Mouse (Mus musculus) frontal cortex, postnatal 25 days (tissue): ENCODE data around the gene Hcls1.

Source experiments
- DNase-seq, 2 experiments: peaks; one replicate each; pipeline ENCODE4 v3.0.0; 2022; ENCODE audit warnings: low spot score in 2 of 2

Hcls1 gene

DNA sequence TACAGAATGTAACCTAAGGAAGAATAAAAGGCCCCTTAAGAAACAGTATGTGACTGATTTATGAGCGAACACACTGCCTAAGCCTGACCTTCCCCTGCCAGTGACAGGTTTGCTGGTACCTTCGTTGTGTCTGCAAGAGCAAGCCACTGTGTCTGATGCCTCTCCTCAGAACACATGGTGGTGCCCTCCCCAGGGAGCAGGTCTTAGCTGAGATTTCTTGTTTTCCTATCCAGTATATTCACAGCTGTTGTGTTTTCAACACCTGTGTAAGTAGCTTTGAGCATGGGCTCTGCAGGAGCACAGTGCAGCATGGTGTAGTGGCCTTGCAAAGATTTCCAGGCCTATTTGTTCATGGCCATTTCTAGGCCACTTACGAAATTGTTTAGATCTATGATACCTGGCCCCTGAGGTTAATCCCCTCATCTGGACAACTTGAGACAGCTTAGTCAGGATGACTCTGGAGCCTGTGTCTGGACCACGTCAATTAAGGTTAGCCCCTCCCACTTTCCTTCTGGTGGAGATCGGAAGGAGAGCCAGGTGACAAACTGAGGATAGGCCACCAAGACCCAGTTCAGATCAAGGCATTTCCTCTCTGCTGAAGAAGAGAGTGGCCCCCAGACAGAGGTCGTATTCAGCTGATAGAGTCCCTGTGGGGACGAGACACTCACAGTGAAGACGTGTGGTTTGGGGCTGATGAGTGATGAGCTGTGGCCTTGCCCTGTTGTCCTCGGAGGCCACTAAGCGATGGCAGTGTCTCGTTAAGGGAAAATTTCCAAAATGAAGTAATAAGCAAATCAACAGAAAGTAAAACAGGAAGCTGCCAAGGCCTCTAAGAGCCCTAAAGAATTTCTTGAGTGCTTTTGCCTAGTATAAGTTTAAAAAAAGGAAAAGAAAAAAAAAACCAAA lies 4.3 kb upstream of the Hcls1 start:
- DNase-seq, result no peak

DNA sequence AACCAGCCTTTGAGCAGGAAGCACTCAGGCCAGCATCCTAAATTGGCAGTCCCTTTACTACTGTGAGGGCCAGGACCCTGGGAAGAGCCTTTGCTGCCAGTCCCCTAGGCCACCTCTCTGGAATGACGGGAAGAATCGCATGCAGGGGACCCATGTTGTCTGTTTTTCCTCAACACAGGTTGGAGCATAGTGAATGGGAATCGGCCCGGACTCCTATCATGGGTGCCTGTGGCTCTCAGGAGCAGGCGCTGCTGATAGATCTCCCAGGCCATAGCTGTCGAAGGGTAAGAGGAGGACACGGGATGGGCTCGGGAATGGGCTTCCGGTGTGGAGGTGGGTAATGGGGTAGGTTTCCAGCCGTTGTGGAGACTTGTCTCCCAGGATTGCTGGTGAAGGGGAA lies 3.4 kb upstream of the Hcls1 start:
- no peak for DNase-seq

DNA sequence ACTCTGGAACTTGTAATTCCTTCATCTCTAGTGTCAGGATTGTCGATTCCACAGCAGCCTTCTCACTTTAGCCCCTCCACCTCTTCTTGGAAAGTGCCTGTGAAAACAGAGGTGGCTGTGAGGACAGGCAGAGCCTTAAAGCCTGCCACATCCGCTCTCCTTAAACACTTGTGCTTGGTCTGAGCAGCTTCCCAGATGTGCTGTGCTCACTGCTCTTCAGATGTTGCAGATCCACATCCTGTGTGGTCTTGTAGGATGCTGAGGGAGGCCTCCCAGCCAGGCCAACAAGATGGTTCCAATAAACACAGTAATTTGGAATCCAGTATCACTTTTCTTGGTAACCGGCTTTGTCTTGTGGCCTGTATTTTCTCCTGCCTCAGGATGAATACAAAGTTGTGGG lies 2.8 kb upstream of the Hcls1 start:
- no peak for DNase-seq

DNA sequence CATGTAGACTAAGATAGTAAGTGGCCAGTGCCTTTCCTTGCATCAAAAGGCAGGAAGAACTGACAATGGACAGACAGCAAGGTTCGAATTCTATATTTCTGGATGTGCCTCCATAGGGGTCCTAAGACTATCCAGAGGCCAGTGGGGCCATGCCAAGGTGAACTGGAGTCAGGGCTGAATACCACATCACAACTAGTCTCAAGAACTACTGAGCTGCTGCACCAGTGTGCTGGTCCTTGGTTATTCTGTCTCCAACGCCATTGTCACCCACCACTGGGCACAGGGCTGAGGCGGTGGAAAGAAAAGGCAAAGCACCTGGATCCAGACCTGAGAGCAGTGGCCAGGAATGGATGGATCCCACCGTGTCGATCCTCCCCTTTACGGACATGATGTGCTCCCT lies 2.2 kb upstream of the Hcls1 start:
- DNase-seq, result no peak

DNA sequence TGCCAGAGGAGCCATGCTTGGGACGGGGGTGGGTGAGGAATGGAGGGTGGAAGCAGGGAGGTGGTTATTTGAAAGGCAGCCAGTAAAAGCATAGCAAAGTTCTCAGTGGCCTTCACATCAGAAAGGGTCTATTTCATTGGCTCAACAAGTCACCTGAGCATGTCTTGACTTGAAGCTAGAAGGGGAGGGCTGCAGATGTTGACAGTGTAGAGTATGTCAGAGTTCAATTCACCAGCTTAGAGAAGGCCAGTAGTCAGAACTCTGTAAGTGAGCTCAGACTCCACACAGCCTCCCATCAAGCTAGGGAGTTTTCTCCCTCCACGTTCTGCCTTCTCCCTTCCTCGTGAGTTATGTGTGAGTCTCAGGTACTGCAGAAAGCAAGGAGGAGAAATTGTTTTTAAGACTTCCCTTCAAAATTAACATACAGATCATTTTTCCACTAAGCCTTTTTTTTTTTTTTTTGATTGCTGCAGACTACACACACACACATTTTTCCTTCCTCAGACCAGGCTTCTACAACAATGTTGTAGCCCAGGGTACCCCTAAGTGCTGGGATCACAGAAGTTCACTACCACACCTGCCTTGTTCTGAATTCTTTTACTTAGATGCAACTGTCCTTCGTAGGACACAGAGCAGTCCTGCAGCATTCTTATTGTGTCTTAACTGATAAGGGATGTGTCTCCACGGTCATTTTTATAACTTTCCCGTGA lies 497 bp upstream of the Hcls1 start:
- no peak for DNase-seq

DNA sequence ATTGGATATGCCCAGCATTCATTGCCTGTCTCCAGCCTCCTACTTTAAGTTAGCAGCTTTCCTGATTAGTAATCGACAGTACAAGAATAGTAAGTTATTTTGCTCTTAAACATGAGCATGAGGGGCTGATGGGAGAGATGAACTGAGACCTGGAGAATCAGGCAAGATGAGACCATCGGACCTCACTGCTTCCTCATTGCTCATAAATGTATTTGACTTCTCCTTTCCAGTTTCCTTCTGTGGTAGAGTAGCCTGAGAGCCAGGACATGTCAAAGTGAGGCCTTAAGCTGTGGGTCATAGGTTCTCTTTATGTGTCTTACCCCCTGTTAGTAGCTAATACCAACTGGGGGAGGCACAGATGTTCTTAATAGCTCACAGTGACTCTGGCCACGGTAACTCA lies 1.0 kb downstream of the Hcls1 start:
- DNase-seq, result no peak

DNA sequence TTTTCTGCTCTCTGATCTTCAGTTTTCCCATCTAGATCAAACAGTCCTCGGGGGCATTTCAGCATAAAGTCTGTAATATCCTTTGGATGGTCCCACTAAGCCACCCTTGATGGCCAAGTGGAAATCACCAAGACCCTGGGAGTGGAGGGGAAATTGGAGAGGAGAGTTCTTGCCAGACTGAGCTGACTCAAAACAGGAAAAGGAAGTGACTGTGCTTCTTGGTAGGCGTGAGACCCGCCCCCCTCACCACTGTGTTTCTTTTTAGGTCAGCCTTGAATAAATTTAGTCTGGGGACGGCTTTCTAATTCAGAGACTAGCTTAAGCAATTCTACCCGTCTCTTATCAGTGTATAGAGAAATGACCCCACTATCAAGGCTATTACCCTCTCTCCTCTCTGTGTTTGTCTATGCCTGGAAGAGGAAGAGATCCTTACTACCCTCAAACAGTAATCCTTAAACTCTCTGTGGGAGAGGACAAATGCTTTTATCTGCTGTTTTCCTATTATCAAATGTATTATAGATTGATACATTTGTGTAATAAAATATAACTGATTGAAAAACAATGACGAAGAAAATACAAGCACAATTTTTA lies 6.4 kb downstream of the Hcls1 start:
- no peak for DNase-seq

DNA sequence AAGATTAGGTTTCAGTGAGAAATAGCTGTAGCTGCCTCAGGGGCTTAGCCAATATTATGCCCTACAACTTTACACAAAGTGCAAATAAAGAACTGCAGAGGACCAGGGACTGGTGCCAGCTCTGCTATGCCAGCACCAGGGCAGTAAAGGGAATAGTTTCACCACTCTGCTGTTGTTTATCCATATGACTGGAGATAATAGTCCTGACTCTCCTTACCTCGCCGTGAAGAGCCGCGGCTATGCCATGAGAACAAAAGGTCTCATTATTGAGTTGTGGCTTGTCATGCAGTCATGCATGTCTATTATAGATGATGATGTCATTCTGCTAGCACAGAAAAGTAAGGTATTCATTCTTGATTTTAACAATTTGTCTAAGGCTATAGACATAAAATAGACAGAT lies 7.1 kb downstream of the Hcls1 start:
- DNase-seq, result no peak

DNA sequence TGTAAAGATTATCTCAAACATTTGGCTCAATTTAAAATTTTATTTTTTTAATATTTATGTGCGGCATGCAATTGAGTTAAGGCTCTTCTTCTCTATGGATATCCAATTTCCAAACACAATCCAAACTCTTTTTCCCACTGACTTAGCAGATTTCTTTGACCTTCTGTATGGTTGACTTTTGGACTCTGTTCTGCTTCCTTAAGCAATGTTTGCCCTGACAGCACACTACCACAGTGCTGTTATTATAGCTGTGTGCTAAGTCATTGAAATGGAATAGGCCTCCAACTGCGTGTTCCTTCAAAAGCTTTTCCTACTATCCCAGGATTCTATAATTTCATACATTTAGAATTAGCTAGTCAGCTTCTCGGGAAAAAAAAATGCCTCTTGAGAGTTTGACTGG lies 8.8 kb downstream of the Hcls1 start:
- no peak for DNase-seq

DNA sequence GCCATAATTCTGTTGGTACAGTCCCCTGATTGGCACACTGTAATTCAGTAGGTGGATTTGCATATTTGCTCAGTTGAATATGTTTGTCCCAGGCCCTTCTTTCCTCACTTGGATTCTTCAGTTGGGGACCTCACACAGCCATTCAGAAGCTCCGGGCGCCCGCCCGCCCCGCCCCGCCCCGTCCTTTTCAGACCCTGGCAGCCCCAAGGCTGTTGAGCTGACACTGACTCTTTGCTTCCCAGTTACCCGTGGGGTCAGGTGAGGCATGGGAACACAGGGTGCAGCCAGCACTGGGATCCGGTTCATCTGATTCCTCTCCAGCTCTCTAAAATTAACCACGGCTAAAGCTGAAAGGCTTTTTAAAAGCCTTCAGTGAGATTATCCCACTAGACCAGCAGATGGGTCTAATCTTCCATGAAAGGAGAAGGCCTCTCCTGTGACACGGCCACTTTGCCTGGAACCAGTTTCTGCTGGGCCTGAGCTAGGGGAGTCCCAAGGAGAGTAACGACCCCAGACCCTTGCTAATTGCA lies 10.2 kb downstream of the Hcls1 start:
- no peak for DNase-seq

DNA sequence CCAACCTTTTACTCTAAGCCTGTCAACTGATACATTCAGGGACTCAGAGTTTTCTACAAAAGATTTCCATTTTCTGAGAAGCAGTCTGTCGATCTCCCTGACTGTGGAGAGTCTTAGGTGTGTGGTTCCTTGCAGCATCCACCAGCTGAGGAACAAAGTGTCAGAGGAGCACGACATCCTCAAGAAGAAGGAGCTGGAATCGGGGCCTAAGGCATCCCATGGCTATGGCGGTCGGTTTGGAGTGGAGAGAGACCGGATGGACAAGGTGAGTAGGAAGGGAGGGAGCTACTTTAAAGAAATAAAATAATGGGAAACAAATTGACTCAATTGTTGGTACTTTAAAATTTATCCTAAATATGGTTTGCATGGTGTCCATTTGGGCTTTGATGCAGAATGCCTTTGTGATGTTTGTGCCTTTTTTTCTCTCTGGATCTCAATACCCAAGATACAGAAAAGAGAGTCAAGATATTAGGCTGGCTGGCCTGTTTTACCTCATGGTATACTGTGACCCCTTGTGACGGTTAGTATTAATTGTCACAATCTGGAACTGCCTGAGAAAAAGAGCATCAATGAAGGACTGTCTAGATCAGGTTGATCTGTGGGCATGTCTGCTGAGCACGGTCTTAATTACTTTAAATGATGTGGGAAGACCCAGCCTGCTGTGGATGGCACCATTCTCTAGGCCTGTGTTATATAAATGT lies 11.8 kb downstream of the Hcls1 start:
- DNase-seq, result no peak

DNA sequence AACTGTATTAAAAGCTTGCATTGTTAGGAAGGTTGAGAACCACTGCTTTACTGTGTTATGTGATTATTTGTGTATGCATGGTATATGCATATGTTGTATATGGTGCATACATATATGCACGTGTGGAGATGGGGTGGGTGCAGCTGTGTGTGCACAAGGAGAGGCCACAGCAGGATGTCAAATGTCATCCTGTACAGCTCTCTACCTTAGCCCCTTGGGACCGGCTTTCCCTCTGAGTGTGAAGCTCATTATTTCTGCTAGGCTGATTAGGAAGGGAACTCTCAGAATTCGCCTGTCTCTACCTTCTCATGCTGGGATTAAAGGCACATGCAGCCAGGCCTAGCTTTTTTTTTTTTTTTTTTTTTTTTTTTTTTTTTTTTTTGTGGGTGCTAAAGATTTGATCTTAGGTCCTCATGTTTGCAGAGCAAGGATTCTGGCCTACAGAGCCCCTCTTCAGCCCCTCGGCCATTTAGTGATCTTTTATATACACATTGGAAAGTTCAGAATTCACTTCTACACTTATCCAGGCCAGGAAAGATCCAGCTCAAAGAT lies 12.9 kb downstream of the Hcls1 start:
- DNase-seq, result no peak

DNA sequence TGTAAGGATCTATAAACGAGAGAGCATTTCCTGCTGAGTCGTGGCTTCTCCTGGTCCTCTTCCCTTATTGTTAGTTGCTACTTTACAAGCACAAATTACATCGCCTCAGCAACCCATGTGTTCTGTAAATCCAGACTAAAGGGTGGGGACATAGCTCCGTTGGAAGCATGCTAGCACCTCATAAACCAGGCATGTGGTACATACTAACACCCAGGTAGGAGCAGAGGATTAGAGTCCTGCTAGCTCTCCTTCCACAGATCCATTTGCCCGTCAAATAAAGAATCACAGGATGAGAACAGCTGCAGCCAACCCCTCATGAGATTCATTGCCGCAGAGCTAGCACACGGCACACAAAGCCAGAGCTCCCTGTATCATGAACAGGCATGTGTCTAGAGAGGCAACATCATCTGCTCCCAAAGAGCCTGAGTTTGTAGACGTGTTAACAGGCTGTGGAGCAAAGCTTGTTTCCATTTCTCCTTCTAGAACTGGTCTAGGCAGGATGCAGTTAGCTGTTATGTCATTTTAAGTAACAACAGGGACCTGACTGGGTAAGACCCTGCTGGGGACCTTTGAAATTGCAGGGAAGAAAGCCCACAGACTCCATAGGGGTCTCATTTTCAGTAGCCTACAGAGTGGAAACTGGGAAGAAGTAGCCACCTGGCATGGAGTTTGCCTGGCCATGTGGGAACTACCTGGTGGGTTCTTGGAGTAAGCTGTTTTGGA lies 15.0 kb downstream of the Hcls1 start:
- no peak for DNase-seq

DNA sequence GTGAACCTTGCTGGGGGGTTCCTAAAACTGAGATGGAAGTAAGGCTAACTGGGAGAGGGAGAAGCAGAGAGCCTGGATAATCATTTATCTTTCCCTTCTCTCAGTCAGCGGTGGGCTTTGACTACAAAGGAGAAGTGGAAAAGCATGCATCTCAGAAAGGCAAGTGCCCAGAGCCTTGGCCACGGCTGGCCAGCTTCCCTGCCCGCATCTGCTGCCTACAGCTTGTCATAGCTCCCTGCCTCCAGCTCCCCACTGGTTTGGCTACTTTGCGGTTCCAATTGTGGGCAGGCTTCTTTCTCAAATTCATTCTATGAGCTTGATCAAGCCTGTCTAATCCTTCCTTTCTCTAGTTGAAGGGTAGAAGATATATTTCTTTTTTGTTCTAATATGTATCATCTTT lies 16.2 kb downstream of the Hcls1 start:
- DNase-seq, result no peak

DNA sequence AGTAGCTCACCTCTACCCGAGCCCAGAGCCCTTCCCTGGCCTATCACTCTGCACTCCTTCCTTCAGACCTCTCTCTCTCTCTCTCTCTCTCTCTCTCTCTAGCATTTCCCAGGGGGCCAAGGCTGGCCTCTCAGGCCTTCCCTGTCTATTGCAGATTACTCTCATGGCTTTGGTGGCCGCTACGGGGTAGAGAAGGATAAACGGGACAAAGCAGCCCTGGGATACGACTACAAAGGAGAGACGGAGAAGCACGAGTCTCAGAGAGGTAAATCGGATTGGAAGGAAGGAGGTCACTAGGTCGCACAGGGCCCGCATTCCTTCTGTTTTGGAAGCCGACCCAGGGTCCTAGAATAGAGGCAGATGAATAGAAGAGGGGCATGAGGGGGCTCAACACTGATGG lies 20.3 kb downstream of the Hcls1 start:
- DNase-seq, result no peak

DNA sequence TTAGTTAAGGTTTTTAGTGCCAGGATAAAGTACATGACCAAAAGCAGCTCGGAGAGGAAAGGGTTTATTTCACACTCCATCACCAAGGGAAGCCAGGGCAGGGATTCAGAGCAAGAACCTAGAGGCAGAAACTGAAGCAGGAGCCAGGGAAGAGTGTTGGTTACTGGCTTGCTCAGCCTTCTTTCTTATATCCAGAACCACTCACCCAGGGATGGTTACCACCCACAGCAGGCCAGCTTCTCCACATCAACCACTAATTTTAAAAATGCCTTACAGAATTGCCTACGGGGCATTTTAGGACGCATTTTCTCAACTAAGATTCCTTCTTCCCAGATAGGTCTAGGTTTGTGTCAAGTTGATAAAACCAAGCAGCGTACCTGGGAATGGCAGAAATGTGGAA lies 28.6 kb downstream of the Hcls1 start:
- DNase-seq, result no peak

DNA sequence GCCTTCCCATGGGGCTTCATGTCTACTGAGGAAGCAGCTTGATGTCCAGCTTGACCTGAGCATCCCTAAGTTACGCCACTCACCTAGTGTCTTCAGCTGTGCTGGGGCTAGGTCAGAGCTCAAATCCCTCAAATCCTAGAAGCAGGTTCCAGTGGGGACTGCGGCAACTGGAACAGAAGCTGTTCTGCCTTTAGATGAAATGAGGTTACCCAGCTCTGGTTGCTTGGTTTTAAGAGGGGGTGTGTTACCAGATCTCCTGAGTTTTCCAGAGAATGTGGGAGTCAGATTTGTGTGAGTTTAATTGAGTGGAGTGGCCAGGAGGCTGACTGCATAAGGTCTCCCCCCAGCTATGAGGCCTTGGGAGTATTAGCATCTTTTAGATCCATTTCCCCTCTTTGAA lies 44.3 kb downstream of the Hcls1 start:
- DNase-seq, result no peak

DNA sequence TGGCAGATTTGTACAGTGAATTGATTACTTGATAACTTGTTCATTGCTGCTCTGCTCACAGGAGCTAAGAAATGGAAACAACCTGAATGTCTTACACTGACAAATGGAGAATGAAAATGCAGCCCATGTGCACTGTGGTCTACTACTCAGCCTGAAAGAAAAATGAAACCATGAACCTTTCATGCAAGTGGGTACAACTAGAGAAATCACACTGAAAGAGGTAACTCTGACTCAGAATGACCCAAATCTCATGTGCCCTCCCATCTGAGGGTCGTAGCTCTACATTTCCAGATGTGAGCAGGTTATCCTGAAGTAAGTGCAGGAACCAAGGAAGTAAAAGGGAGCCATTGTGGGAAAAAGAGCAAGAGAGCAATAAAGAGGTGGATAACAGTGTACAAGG lies 49.0 kb downstream of the Hcls1 start:
- no peak for DNase-seq

DNA sequence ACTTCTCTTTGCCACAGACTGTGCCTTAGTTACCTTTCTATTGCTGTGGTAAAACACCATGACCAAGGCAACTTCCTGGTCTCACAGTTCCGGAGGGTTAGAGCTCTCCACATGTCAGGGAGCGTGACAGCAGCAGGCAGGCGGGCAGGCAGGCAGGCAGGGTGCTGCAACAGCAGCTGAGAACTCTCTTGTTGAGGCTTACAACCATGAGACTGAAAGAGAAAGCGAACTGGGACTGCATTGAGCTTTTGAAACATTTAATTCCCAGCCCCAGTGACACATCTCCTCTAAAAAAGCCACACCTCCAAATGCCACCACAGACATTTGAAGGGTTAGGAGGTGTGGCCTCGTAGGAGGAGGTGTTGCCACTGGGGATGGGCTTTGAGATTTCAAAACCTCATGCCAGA lies 50.9 kb downstream of the Hcls1 start:
- no peak for DNase-seq

DNA sequence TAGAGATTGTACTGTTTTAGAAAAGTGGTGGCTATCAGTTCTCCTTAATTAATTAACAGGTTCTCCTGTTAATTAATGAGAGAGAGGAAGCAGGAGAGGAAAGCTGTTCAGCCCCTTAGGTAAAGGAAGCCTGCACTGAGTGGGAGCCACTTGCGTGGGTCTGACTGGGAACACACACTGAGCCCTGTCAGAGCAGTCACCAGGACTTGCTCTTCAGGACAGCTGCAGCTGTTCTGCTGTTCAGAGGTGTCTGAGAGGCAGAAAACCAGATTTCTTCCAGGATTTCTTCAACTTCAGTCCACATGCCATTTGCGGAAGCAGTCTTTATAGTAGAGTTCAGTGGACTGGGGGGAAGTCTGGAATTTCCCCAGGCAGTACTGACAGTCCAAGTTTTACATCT lies 52.6 kb downstream of the Hcls1 start:
- no peak for DNase-seq

DNA sequence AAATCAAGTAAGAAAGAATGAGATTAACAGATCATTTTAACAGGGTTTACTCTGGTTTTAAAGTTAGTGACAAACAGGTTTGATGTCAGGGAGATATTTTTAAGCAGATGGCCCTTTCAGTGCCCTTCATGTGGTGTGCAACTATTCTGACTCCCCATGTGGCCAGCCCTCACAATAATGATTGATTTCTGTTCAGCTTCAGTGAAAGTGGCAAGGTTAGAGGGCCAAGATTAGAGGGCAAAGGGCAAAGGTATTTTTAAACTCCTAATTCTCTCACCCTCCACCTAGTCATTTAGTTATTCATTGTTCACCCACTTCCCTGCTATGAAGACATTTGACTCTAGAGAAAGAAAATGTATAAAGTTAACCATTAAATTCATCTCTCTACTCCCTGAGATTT lies 53.3 kb downstream of the Hcls1 start:
- DNase-seq, result no peak
